Mouse (Mus musculus) brain, adult 10 weeks (tissue): ENCODE results near the gene Ankrd40. TPM values are rescaled to one million over a fixed set of nuclear protein-coding genes. Genes with fewer than 3 reads are reported as not detected.

Source experiments
- polyA plus RNA-seq: library from polyadenylated mRNA; stranded (reverse); fragments of 350-450 nt; fragmentation: Illumina TruSeq; extraction: RNeasy Lipid Tissue Mini Kit (QIAGEN cat#74804); gene quantifications from one replicate; pipeline ENCODE4 v1.2.3, GENCODE M21; 2015; ENCODE audit warnings: low read depth, low replicate concordance

Ankrd40 gene
- 129 TPM for polyA plus RNA-seq

GRCm38 (mm10) chr11:94327693-94328643, at the start of gene Ankrd40:
TSS of gene Ankrd40 (plus strand) at chr11:94328001.

GRCm38 (mm10) chr11:94281199-94282181, 46.3 kb upstream of the Ankrd40 start, which contains the start of gene Gm21885:
TSS of gene Gm21885 (plus strand) at chr11:94281873.

GRCm38 (mm10) chr11:94321931-94322400, 5.8 kb upstream of the Ankrd40 start, which contains the start of gene Luc7l3:
TSS of gene Luc7l3 (minus strand) at chr11:94321988.

Other genes starting within 250 kb of the Ankrd40 start
- gene Tob1, start 116.5 kb upstream of the Ankrd40 start, polyA plus RNA-seq: 33.5 TPM
- gene Wfikkn2, start 82.0 kb upstream of the Ankrd40 start, polyA plus RNA-seq: 1.5 TPM
- not detected for gene Gm21885, start 46.1 kb upstream of the Ankrd40 start, polyA plus RNA-seq
- gene Luc7l3, start 6.0 kb upstream of the Ankrd40 start, polyA plus RNA-seq: 117 TPM
- 1.5 TPM for gene Abcc3, start 65.0 kb downstream of the Ankrd40 start, polyA plus RNA-seq
- gene Cacna1g, start 146.2 kb downstream of the Ankrd40 start, polyA plus RNA-seq: 56.4 TPM
- 0.58 TPM for gene Spata20, start 158.2 kb downstream of the Ankrd40 start, polyA plus RNA-seq
- gene Epn3, start 172.0 kb downstream of the Ankrd40 start, polyA plus RNA-seq: 3.0 TPM
- gene Mycbpap, start 193.7 kb downstream of the Ankrd40 start, polyA plus RNA-seq: 3.5 TPM
- gene Rsad1, start 221.3 kb downstream of the Ankrd40 start, polyA plus RNA-seq: 8.6 TPM
- not detected for gene Chad, start 237.0 kb downstream of the Ankrd40 start, polyA plus RNA-seq